Mouse (Mus musculus): ENCODE data around the gene Tnnt2. TPM values are rescaled to one million over a fixed set of nuclear protein-coding genes. Genes with fewer than 3 reads are reported as not detected.

Tnnt2 gene
- polyA plus RNA-seq, 1 experiment from 2014 or later: 7.3 TPM

GRCm38 (mm10) chr1:135865518-135866194 is 29.5 kb downstream of the Tnnt2 start:
- WGBS: 46% methylated on average over 19 of the region's 19 CpGs
- no peaks in the 10 kb centered on the region for H3K4me1 ChIP-seq (ENCODE audit: control insufficient read depth, insufficient read depth, low read length)
- no peak overlapping the region for H3K4me3 ChIP-seq (ENCODE audit: low read depth, low read length)
- H3K9ac ChIP-seq (ENCODE audit: low read length): no peak overlapping the region
- ATAC-seq (ENCODE audit: insufficient number of reproducible peaks, low FRiP score, low TSS enrichment, low read depth) (peak; percentile 78), DNase-seq (ENCODE audit: low spot score) (peak; percentile 91)
- H3K4me2 ChIP-seq (ENCODE audit: low read depth, severe bottlenecking): no peak overlapping the region
- no peaks in the 10 kb centered on the region for H3K36me3 ChIP-seq (ENCODE audit: control insufficient read depth, insufficient read depth, low read length)
- no peaks in the 10 kb centered on the region for H3K27me3 ChIP-seq (ENCODE audit: control insufficient read depth, insufficient read depth, low read length)
- no peak overlapping the region for H3K27ac ChIP-seq (replicated peaks; ENCODE audit: low read depth, low read length)
- no peaks in the 10 kb centered on the region for H3K9me3 ChIP-seq (ENCODE audit: control insufficient read depth, low read length)

DNA sequence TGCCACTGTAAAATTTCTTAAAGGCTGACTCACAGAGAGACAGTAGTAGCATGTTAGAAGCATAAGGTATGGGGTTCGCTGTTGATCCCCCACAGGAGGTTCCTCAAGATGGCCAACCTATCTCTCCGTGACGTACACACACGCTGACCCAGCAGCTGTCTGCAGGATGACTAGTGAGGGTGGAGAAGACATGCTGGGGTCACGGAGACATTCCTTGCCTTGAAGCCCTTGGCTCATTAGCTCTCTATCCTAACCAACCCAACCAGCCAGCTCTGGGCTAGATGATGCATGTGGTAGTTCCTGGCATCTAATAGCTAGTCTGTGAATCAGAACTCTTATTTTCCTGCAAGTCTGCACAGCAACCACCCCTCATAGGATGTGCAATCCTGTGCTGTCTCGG is 32.4 kb downstream of the Tnnt2 start:
- H3K36me3 ChIP-seq (ENCODE audit: control insufficient read depth, insufficient read depth, low read length): no peaks in the 10 kb centered on the region
- DNase-seq (ENCODE audit: low spot score) (no peak), ATAC-seq (ENCODE audit: insufficient number of reproducible peaks, low FRiP score, low TSS enrichment, low read depth) (no peak)
- H3K27me3 ChIP-seq (ENCODE audit: control insufficient read depth, insufficient read depth, low read length): no peaks in the 10 kb centered on the region
- 89% methylated on average over 6 of the region's 6 CpGs for WGBS
- no peak overlapping the region for H3K27ac ChIP-seq (replicated peaks; ENCODE audit: low read depth, low read length)
- no peak overlapping the region for H3K4me3 ChIP-seq (ENCODE audit: low read depth, low read length)
- H3K4me1 ChIP-seq (ENCODE audit: control insufficient read depth, insufficient read depth, low read length): no peaks in the 10 kb centered on the region
- H3K9ac ChIP-seq (ENCODE audit: low read length): no peak overlapping the region
- no peaks in the 10 kb centered on the region for H3K9me3 ChIP-seq (ENCODE audit: control insufficient read depth, low read length)
- H3K4me2 ChIP-seq (ENCODE audit: low read depth, severe bottlenecking): no peak overlapping the region

DNA sequence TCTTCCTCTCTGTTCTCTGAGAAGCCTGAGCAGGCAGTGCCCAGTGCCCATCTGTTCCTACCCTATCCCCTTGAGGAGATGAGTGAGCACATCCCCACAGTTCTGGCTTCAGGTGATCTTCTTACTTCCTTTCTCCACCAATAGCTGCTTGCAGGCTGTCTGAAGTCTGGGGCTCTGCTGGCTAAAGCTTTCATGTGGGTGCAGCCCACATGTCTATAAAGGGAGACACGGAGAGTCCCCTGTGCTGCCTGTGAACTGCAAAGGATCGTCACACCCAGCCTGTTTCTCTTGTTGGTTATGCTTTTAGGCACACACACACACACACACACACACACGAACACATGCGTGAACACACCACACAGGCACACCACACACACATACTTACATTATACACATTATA is 36.8 kb downstream of the Tnnt2 start:
- Histone ChIP-seq H3K36me3 (ENCODE audit: control insufficient read depth, insufficient read depth, low read length) (no peaks in the 10 kb centered on the region), H3K4me3 (ENCODE audit: low read depth, low read length) (no peak overlapping the region), H3K4me1 (ENCODE audit: control insufficient read depth, insufficient read depth, low read length) (no peaks in the 10 kb centered on the region), H3K9ac (ENCODE audit: low read length) (no peak overlapping the region), H3K4me2 (ENCODE audit: low read depth, severe bottlenecking) (no peak overlapping the region), H3K27ac (replicated peaks; ENCODE audit: low read depth, low read length) (no peak overlapping the region), H3K9me3 (ENCODE audit: control insufficient read depth, low read length) (no peaks in the 10 kb centered on the region), H3K27me3 (ENCODE audit: control insufficient read depth, insufficient read depth, low read length) (no peaks in the 10 kb centered on the region)
- DNase-seq (ENCODE audit: low spot score) (no peak), ATAC-seq (ENCODE audit: insufficient number of reproducible peaks, low FRiP score, low TSS enrichment, low read depth) (no peak)
- WGBS: 90% methylated on average over 4 of the region's 4 CpGs

DNA sequence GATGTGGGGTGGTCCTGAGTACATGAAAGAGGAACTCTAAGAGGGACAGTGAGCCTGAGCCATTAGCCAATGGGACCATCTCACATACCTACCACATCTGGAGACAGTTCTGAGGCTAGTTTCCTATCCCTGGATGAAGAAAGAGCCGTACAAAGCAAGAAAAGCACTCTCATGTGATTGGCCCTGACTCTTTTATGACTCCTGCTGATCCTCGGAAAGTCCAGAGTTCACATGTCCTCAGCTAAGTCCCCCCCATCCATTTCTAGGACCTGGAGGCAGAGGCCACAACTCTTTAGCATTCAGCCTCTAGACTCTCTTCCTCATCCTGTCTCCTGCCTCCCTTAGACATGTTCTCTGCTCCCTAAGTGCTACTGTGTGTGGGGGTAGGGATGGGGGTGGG is 41.1 kb downstream of the Tnnt2 start:
- 73% methylated on average over 2 of the region's 2 CpGs for WGBS
- DNase-seq (ENCODE audit: low spot score): no peak

GRCm38 (mm10) chr1:135882385-135883109 is 46.4 kb downstream of the Tnnt2 start:
- Histone ChIP-seq H3K9me3 (ENCODE audit: control insufficient read depth, low read length) (no peaks in the 10 kb centered on the region), H3K4me2 (ENCODE audit: low read depth, severe bottlenecking) (no peak overlapping the region), H3K36me3 (ENCODE audit: control insufficient read depth, insufficient read depth, low read length) (no peaks in the 10 kb centered on the region), H3K27ac (replicated peaks; ENCODE audit: low read depth, low read length) (no peak overlapping the region), H3K9ac (ENCODE audit: low read length) (no peak overlapping the region), H3K4me1 (ENCODE audit: control insufficient read depth, insufficient read depth, low read length) (no peaks in the 10 kb centered on the region), H3K27me3 (ENCODE audit: control insufficient read depth, insufficient read depth, low read length) (no peaks in the 10 kb centered on the region), H3K4me3 (ENCODE audit: low read depth, low read length) (no peak overlapping the region)
- WGBS: 72% methylated on average over 10 of the region's 10 CpGs
- ATAC-seq (ENCODE audit: insufficient number of reproducible peaks, low FRiP score, low TSS enrichment, low read depth) (no peak), DNase-seq (ENCODE audit: low spot score) (peak; percentile 80)

More for the DNA sequence above, 41.1 kb downstream of the Tnnt2 start:
- no peak overlapping the region for H3K27ac ChIP-seq (replicated peaks; ENCODE audit: low read depth, low read length)
- H3K4me3 ChIP-seq (ENCODE audit: low read depth, low read length): no peak overlapping the region
- H3K27me3 ChIP-seq (ENCODE audit: control insufficient read depth, insufficient read depth, low read length): no peaks in the 10 kb centered on the region
- no peak overlapping the region for H3K4me2 ChIP-seq (ENCODE audit: low read depth, severe bottlenecking)
- H3K36me3 ChIP-seq (ENCODE audit: control insufficient read depth, insufficient read depth, low read length): no peaks in the 10 kb centered on the region
- no peaks in the 10 kb centered on the region for H3K9me3 ChIP-seq (ENCODE audit: control insufficient read depth, low read length)
- H3K4me1 ChIP-seq (ENCODE audit: control insufficient read depth, insufficient read depth, low read length): no peaks in the 10 kb centered on the region
- ATAC-seq (ENCODE audit: insufficient number of reproducible peaks, low FRiP score, low TSS enrichment, low read depth): no peak
- H3K9ac ChIP-seq (ENCODE audit: low read length): no peak overlapping the region

DNA sequence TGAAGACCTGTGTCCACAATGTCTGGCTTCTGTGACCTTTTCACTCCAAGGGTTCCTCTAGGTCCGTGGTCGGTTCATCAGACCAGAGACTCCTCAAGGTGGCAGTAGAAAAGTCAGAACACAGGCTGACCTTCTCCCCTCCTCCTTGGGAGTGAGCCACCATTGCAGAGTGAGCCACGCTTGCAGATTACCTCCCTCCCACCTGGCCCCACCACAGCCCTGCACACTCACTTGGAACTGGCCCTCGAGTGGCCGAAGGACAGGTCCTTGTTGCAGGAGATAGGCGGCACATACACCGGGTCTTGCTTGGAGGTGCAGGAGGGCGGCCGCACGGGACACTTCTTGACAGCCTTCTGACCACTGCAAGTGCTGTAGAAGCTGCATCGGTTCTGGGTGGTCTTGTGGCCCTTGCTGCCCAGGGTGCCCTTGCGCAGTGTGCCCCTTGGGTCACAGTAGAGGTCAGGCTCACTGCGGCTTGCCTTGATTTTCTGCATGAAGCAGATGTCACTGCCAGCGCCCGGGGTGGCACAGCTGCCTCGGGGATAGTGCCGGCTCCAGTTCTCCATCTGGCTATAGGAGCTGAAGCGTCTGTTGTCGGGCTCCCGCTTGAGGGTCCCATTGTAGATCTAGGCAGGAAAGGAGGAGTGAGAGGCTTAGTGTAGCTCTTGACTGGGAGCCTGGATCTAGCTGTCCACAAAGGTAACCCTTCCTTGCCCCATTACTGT is 53.5 kb downstream of the Tnnt2 start:
- ATAC-seq (ENCODE audit: insufficient number of reproducible peaks, low FRiP score, low TSS enrichment, low read depth) (no peak), DNase-seq (ENCODE audit: low spot score) (no peak)
- no peaks in the 10 kb centered on the region for H3K36me3 ChIP-seq (ENCODE audit: control insufficient read depth, insufficient read depth, low read length)
- no peak overlapping the region for H3K4me3 ChIP-seq (ENCODE audit: low read depth, low read length)
- no peaks in the 10 kb centered on the region for H3K27me3 ChIP-seq (ENCODE audit: control insufficient read depth, insufficient read depth, low read length)
- no peaks in the 10 kb centered on the region for H3K4me1 ChIP-seq (ENCODE audit: control insufficient read depth, insufficient read depth, low read length)
- H3K27ac ChIP-seq (replicated peaks; ENCODE audit: low read depth, low read length): no peak overlapping the region
- H3K9ac ChIP-seq (ENCODE audit: low read length): no peak overlapping the region
- 84% methylated on average over 20 of the region's 20 CpGs for WGBS
- H3K9me3 ChIP-seq (ENCODE audit: control insufficient read depth, low read length): no peaks in the 10 kb centered on the region
- H3K4me2 ChIP-seq (ENCODE audit: low read depth, severe bottlenecking): no peak overlapping the region

- WGBS: 75% methylated on average over 11 of the region's 11 CpGs
- Histone ChIP-seq H3K4me1 (ENCODE audit: control insufficient read depth, insufficient read depth, low read length) (no peaks in the 10 kb centered on the region), H3K4me2 (ENCODE audit: low read depth, severe bottlenecking) (no peak overlapping the region), H3K27me3 (ENCODE audit: control insufficient read depth, insufficient read depth, low read length) (no peaks in the 10 kb centered on the region), H3K9me3 (ENCODE audit: control insufficient read depth, low read length) (no peaks in the 10 kb centered on the region), H3K27ac (replicated peaks; ENCODE audit: low read depth, low read length) (no peak overlapping the region), H3K9ac (ENCODE audit: low read length) (no peak overlapping the region), H3K4me3 (ENCODE audit: low read depth, low read length) (no peak overlapping the region), H3K36me3 (ENCODE audit: control insufficient read depth, insufficient read depth, low read length) (no peaks in the 10 kb centered on the region)
- DNase-seq (ENCODE audit: low spot score): no peak
- ATAC-seq (ENCODE audit: insufficient number of reproducible peaks, low FRiP score, low TSS enrichment, low read depth): no peak
Observed at GRCm38 (mm10) chr1:135891424-135892216, 55.5 kb downstream of the Tnnt2 start.

- H3K27me3 ChIP-seq (ENCODE audit: control insufficient read depth, insufficient read depth, low read length): no peaks in the 10 kb centered on the region
- H3K4me3 ChIP-seq (ENCODE audit: low read depth, low read length): no peak overlapping the region
- 72% methylated on average over 6 of the region's 6 CpGs for WGBS
- H3K4me2 ChIP-seq (ENCODE audit: low read depth, severe bottlenecking): no peak overlapping the region
- H3K27ac ChIP-seq (replicated peaks; ENCODE audit: low read depth, low read length): no peak overlapping the region
- H3K9me3 ChIP-seq (ENCODE audit: control insufficient read depth, low read length): no peaks in the 10 kb centered on the region
- DNase-seq (ENCODE audit: low spot score) (no peak), ATAC-seq (ENCODE audit: insufficient number of reproducible peaks, low FRiP score, low TSS enrichment, low read depth) (no peak)
- H3K36me3 ChIP-seq (ENCODE audit: control insufficient read depth, insufficient read depth, low read length): no peaks in the 10 kb centered on the region
- H3K4me1 ChIP-seq (ENCODE audit: control insufficient read depth, insufficient read depth, low read length): no peaks in the 10 kb centered on the region
- no peak overlapping the region for H3K9ac ChIP-seq (ENCODE audit: low read length)
Observed at GRCm38 (mm10) chr1:135892233-135892632, 56.1 kb downstream of the Tnnt2 start.

Data from limb, embryonic 11.5 days (tissue).